Mouse (Mus musculus) layer of hippocampus, postnatal 36 days (tissue): ENCODE results near the gene Tap1. TPM values are rescaled to one million over a fixed set of nuclear protein-coding genes. Genes with fewer than 3 reads are reported as not detected.
"Not testable (repeated sequence)": the region's sequence is repeated elsewhere in the genome, so short reads cannot be mapped to it uniquely, and the experiment has no call there.

Experiments
- DNase-seq, 2 experiments: peaks; one replicate each; pipeline ENCODE4 v3.0.0; 2022
- total RNA-seq, 2 experiments: library from RNA; stranded (reverse); gene quantifications; 2 replicates each; pipeline ENCODE4 v1.2.3; 2021

Gene Tap1
- 1 to 10 TPM; 3.4 to 3.5 TPM for total RNA-seq

DNA sequence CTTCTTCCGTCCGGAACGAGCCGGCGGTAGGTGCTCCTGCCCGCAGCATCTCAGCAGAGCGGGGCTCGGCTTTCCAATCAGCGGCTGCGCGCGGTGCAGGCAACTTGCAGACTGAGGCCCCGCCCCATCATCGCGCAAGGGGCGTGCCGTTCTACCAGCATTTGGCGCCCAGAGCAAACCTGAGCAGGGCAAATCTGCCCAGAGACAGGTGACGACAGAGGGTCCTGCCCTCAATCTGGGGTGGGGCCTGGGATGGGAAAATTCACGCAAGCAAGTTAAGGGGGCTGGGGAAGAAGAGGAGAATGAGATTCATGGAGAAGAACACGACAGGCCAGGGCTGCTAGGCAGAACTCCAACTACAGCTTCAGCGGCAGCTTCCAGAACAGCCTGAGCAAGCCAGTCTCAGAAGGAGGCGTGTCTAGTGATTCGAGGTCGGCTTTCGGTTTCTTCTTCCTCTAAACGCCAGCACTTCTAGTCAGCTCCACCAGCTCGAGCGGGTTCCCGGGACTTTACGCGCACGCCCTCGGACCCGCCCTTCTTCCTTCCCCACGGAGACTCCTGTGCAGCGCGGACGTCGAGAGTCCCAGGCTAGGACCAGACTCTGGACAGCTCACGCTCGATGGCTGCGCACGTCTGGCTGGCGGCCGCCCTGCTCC is at the start of gene Tap1, which contains the start of gene Psmb9:
Gene Tap1 (plus strand): TSS at position 293 of the 656 bp plus-strand sequence.
Gene Psmb9 (minus strand): TSS at position 504 of the 656 bp plus-strand sequence.
- DNase-seq, result peak; percentile 94 to 95

DNA sequence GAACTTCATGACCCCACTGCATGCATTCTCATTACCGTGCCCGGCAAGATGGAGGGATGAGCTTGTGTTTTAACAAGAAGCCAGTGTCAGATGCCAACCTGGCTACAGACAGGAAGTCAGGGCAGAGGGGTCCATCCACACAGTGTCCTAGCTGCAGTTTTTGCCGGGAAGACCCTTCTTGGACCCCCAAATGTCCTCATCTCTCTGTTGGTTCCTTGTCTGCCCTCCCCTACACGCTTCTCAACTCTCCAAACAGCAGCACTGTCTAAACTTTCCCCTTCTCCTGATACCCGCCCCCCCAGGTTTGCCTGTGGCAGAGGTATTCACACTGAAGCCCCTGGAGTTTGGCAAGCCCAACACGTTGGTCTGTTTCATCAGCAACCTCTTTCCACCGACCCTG is 49.8 kb upstream of the Tap1 start:
- no peak for DNase-seq

DNA sequence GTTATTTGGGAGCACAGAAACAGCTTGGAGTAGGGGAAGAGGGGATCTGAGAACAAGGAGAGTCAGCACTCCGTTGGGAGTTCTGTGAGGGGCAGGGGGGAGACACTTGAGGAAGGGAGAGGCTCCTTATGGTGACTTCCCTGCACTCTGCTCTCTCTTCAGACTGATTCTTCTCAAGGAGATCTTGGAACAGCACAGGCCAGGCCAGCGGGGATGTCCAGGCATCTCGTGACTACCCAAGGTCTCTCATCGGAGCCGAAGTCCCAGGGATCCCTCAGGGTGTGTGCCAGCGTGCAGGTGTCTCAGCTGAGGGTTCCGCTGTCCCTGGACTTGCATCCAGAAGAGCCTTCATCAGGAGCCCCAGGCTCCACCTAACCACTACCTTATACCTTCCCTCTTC is 48.7 kb upstream of the Tap1 start:
- no peak for DNase-seq

DNA sequence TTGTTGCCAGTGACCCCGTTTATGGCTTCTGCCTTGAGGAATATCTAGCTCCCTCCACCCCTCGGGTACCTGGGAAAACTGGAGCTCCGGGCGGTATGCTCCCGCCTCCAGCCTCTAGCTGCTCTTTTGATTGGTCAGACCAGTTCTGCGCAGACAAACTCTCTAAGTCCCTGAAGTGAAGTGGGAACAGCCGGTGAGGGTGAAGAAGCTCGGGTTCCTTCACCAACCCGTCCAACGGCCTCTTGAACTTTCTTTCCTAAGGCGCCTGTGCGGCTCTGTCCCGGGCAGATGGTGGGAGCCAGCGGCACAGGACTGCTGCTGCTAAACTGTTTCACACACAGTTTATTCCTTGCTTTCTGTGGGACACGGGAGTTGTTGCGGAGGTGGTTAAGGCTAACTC is 47.9 kb upstream of the Tap1 start:
- no peak for DNase-seq

DNA sequence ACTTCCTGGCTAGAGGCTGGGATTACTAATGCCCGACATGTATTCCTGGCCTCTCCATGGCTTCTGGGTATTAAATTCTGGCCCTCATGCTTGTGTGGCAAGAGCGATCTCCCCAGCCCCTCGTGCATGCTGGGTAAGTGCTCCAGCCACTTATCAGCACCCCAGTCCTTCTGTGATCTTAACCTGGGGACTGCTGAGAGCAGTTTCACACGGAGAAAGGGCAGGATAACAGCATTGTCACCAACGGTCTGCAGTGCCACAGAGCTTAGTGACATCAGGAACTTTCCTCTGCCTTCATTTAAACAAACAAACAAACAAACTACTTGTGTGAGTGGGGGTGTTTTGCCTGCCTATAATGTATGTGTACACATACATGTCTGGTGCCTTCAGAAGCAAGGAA is 47.1 kb upstream of the Tap1 start:
- no peak for DNase-seq

DNA sequence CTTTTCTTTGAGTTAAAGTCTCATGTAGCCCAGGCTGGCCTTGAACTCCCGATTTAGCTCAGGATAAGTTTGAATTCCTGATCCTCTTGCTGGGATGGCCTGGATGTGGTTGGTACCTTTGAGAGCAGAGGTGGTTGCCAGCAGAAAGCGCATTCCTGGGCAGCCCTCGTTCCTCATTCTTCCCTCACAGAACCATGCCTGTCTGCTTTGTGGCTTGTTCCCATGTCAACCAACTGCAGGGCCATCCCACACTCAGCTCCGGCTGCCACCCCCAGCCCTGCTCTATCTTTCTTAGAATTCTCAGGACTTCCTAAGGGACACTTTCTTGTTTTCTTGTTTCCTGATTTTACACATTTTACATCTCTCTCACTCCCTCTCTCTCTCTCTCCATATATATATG is 45.9 kb upstream of the Tap1 start:
- DNase-seq, result peak in 1 of 2 experiments; percentile 57

DNA sequence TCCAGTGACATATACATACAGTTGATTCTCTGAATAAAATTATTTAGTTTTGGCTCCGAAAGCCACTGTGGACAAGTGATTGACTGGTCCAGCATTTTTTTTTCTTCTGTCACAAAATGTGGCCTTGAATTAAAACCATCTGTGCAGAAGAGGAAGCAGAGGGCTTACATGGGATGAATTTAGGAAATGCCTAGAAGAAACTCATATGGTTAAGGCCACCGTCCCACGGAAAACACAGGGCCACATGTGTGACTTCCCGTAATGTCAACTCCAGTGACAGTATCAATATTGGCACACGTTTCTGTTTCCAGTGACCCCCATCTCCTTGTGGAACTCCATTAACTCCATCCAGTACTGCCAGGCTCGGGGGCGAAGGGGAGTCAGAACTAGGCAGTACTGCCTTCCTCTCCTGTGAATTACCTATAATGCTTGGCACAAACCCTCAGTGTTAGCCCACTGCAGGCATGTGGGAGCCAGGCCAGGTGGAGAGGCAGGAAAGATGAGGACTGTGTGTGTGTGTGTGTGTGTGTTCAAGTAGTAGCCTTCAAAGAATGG is 44.8 kb upstream of the Tap1 start:
- DNase-seq, result no peak

DNA sequence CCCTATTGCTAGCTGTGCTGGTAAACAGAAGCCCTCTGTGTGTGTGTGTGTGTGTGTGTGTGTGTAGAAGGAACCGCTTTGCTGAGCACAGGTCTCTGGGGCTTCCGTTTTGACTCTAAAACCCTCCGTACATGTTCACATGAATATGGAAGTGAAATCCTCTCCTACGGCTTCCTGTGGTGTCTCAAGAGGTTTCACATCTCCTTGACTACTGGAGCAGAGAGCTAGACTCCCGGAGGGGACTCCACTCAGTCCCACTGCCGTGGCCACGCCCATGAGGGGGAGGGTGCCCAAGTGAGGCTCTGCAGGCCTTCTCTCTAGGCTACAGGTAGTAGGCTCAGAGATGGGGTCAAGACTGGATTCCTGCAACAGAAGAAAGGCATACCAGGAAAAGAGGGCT is 44.3 kb upstream of the Tap1 start, which contains the start of gene H2-DMb2:
Gene H2-DMb2 (plus strand): TSS at position 275 of the 400 bp plus-strand sequence.
- DNase-seq, result no peak

DNA sequence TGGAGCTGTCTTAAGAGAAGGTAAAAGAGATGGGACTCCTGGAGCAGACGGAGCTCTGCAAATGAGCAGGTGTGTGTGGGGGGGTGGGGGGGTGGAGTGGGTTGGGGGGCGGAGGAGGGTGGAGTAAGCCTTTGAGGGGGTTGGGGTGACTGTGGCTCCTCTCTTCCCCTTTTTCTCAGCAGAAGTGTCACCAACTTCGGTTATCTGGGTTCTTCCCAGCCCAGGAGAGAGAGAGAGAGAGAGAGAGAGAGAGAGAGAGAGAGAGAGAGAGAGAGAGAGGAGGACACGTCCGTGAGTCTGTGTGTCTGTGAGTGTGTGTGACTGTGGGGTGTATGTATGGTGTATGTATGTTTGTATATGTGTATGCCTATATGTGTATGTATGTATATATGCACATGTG is 43.9 kb upstream of the Tap1 start:
- no peak for DNase-seq

DNA sequence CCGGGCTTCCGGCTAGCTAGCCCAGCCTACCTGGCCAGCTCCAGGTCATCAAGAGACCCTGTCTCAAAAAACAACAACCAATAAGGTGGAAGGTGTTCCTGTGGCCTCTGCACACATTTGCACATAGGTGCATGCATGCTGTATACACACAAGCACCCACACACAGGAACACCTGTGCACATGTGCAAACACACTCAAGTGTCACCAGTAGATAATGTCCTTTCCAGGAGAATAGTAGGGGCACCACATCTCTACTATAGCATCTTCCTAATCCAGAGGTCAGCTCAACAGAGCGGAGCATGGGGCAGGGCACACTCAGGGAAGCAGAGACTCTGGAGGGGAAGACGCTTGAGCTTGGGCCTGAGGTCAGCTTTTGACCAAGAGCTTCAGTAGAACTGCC is 43.1 kb upstream of the Tap1 start:
- DNase-seq, result not testable (repeated sequence)

DNA sequence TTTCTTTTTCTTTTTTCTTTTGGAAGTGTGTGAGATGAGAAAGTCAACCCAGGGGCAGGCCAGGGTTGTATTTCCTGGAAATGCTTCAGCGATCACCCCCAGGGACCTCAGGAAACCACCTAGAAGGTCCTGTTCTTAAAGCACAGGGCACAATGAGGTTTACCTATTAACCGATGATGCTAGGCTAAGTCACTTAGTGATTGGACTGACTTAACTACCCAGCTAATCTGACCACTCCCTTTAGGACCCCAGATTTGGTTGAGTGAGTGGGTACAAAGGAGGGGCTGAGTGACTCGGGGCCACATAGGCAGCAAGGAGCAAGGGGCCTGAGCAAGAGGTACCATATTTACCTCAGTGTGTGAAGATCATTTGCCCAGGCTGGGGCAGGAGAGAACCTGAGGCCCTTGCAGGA is 42.4 kb upstream of the Tap1 start:
- DNase-seq, result no peak

DNA sequence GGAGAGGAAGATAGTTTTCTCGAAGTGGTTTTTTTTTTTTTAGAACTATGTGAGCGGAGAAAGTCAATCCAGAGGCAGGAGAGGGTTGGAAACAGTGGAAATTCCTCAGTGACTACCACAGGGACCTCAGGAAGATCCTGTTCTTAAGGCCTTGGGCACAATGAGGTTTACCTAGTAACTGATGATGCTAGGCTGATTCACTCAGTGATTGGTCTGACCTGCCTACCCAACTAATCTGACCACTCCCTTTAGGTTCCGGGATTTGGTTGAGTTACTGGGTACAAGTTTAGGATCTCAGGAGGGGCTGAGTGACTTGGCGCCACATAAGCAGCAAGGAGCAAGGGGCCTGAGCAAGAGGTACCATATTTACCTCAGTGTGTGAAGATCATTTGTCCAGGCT is 34.4 kb upstream of the Tap1 start, which contains the start of gene H2-DMb1:
Gene H2-DMb1 (plus strand): TSS at position 150 of the 400 bp plus-strand sequence.
- no peak for DNase-seq

DNA sequence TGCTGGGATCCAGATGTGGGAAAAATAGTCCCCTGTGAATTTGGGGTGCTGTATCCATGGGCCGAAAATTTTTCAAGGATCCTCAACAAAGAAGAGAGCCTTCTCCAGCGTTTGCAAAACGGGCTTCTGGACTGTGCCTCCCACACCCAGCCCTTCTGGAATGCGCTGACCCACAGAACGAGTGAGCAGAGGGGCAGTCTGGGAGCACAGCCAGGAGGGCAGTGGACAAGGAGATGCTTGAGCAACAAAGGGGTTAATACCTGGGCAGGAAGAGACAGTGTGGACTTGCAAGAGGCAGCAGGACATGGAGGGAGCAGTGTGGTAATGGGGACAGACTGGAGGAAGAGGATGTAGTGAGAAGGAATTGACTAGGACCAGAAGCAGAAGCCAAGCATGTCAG is 31.8 kb upstream of the Tap1 start:
- DNase-seq, result no peak

DNA sequence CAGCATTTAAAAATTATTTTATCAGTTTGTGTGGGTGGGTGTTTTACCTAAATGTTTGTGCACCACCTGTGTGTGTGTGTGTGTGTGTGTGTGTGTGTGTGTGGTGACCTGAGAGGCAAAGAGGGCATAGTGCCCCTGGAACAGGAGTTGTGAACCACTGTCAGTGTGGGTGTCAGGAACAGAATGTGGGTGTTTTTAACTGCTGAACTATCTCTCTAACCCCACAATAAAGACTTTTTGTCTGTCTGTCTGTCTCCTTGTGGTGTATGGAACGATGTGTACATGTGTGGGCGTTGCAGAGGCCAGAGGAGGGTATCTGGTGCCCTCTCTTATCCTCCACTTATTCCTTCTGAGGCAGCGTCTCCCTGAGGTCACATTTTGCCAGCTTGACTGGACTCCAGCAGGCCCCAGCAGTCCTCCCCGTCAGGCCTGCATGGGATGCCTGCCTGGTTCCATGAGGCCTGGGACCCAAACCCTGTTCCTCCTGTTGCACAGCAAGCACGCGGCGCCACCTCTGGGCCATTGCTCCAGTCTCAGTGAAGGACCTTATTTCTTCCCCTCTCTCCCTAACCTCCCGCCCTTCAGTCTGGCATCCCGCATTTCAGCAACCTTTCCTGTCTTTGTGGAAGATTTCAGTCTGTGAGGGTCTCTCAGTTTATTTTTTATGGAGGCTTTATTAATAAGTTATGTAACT is 23.0 kb upstream of the Tap1 start:
- DNase-seq, result peak in 1 of 2 experiments; percentile 16

DNA sequence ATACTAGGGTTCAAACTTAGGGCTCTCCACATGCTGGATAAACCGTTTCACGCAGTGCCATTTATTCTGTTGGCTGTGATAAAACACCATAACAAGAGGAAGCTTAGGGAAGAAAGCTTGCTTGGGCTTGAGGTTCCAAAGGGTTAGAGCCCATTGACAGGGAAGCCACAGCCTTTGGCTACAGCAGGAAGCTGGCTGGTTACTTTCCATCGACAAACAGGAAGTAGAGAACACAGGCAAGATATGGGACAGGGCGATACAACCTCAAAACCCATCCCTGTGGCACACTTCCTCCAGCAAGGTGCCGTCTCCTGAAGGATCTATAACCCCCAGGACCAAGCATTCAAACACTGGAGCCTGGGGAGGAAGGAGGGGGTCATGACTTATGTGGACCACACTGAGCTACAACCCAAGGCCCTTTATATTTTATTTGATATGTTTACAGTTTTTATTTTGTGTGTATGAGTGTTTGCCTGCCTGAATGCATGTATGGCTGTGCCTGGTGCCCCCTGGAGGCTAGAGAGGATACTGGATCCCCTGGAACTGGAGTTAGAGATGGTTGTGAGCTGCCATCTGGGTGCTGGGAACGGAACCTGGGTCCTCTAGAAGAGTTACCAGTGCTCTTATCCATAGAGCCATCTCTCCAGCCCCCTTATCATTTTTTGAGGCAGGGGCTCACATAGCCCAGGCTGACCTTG is 22.2 kb upstream of the Tap1 start:
- DNase-seq, result no peak

DNA sequence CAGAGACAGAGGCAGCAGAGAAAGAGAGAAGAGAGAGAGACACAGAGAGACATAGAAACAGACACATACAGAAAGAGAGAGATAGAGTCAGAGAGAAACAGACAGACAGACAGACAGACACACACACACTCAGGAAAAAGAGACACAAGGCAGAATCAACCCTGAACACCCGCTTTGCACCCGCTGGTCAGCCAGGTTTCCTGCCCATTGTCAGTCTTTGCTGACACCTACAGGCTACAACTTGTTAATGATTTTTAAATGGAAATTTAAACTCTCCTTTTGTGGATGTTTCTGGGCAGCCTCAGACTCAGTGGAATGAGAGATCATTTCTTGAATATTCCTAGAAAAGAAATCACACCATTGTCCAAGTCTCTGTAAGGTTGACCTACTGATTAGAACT is 18.1 kb upstream of the Tap1 start:
- DNase-seq, result peak in 1 of 2 experiments; percentile 23

DNA sequence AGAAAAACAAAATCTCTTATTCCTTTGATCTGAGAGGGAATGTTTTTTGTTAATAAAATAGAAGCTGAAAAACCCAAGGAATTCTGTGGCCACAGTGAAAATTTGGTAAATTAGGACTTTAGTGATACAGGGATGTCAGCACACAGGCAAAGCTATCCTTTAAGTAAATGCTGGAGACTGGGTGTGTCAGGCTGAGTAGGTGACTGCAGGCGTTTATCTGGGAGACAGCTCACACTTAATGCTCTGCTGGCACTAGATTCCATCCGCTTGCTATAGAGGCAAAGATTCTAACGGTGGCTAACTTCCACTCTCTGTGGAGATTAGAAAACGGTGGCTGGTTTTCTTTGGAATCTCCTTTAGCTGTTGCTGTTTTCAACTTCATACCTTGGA is 16.9 kb upstream of the Tap1 start:
- no peak for DNase-seq

DNA sequence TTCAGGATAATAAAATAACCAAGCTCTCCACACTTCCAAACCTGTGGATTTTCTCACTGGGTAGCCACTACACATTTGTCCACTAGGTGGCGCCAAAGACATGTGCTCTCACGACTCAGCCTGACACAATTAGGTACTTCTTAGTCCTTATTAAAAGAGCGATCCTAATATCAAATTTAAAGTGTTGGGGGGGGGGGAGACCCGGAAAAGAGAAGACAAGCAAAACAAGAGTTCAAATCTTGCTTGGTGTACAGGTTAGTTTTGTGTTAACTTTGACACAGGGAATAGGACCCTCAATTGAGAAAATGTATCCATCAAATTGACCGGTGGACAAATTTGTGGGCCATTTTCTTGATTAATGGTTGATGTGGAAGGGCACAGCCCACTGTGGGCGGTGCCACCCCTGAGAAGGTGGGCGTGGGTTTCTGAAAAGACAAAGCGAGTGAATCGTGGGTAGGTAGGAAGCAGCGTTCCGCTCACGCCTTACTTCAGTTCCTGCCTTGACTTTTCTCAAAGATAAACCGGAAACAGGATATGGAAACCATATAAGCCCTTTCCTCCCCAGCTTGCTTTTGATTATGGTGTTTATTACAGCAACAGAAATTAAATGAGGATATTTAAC is 16.4 kb upstream of the Tap1 start:
- peak; percentile 74 to 76 for DNase-seq

DNA sequence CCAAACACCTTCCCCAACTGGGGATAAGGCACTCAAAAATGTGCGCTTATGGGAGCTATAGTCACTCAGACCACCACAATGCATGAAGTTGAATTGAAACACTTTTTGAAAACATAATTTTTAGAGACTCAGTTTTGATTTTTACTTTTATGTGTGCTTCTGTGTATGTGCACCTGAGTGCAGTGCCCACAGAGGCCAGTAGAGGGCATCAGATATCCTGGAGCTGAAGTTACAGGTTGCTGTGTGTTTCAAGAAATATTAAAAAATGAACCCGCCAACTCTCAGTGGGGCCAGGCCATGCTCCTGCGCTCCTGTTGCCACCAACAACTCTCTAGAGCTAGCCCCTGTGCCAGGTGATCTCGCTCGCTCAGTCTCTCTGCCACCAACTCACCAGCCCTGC is 14.8 kb upstream of the Tap1 start:
- DNase-seq, result no peak

DNA sequence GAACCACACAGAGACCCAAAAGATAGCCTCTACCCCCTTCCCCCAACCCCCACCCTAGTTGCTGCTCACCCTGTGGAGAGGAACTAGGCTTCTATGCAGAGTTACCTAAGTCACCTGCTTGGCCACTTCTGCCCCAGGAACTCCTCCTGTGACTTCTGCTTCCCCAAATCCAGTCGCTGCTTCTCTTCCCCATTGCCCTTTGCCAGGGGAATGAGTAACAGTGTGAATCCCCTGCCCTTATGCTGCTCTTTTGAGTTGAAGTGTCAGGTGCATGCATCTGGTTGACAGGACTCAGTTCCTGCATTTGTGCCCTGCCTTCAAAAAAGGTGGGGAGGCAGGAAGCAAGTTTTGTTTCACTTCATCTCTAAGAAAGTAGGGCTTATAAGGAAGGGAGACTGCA is 13.3 kb upstream of the Tap1 start:
- no peak for DNase-seq

DNA sequence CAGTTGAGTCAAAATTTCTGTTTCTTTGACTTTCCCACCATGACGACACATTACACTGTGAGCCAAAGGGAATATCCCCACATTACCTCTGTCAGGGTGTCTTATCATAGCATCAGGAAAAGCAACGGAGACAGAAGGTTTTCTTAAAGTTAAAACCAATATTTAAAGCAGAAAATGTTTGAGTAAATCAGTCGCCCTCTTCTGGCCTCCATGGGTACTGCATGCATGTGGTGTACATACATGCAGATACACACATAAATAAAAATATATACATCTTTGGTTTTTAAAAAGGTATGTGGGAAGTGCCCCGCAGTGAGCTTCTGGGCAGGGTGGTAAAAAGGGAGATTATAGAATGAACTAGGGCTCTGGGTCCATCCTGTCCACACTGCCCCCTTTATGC is 10.2 kb upstream of the Tap1 start:
- no peak for DNase-seq

DNA sequence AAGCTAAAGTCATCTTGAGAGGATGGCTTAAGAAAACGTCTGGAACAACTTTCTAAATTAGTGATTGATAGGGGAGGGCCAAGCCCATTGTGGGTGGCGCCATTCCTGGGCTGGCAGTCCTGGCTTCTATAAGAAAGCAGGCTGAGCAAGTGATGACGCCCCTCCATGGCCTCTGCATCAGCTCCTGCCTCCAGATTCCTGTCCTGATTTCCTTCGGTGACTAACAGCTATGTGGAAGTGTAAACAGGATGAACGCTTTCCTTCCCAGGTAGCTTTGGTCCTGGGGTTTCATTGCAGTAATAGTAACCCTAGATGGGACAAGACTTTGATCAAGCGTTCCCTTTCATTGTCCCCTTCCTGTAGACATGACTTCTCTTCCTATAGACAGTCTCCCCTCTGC is 8.3 kb upstream of the Tap1 start:
- DNase-seq, result no peak
